In the genomic region with DNA sequence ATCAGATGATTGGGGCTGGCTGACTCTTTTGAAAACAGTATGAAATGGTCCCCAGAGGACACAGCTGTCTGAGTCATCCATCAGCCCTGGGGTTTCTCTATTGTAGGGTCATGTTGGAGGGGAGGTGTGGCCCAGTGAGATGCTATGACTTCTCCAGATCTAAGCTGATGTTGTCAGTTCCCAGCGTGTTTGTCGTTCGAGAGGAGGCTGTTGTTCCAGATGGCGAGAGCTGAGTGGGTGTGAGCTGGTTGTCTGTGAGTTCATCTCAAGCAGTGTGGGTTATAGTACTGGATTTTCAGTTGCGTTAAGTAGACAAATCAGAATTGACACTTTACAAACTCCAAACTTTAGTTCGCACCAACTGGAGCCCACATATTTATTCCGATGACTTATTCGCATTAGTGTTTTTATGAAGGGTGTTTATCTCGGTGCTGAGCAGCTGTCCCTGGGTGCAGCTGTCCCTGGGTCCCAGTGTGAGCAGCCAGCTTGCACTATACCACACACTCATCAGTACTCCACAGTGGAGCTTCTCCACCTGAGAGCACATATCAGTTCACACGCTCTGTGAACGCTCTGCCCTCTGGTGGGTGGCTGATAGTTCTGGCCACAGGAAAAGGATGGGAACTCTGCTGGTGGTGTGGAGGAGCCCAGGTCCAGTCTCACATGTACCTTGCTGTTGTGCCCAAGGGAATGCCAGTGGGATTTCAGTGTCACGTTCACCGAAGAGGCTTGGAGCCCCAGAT, we compare ENCODE assay signal across 10 mouse cellular contexts.
DNase-seq lines count a peak whose midpoint lies in the region; ATAC-seq and TF ChIP-seq lines count a peak whose summit lies in the region.
"Had no signal": no experiment of that assay in that cellular context is flagged by ENCODE, and none has a peak within 500 bp of the region (broad histone marks: within the 10 kb centered on the region; RNA-seq: fewer than 3 reads in every experiment).

No protein-coding gene starts in this region.

- H3K9me3 ChIP-seq in heart, embryonic 11.5 days (replicated peaks; ENCODE audit: control insufficient read depth, low read length) = no peaks in the 10 kb centered on the region
- H3K9me3 ChIP-seq: heart, embryonic 15.5 days; lung, embryonic 15.5 days had no signal

- peak; percentile 33 for TF ChIP-seq CTCF in left cerebral cortex, adult 2 months (IDR thresholded peaks at IDR 0.05)

- H3K4me2 ChIP-seq in heart, embryonic 11.5 days = no peak overlapping the region
- H3K4me2 ChIP-seq: heart, embryonic 15.5 days; lung, embryonic 15.5 days had no signal

- intact Hi-C loops in left cerebral cortex, adult 2 months (cut with DNase I) = no loop called here

- no peaks in the 10 kb centered on the region for H3K36me3 ChIP-seq in heart, embryonic 11.5 days (ENCODE audit: control insufficient read depth, insufficient read depth, low read length)
- H3K36me3 ChIP-seq: heart, embryonic 15.5 days; lung, embryonic 15.5 days had no signal

- peak overlapping the region; percentile 42; the same call in 1 of the 2 replicates for H3K27ac ChIP-seq in left cerebral cortex, adult 2 months
- H3K27ac ChIP-seq in heart, embryonic 11.5 days (ENCODE audit: low read depth, low read length) = no peak overlapping the region
- H3K27ac ChIP-seq: heart, embryonic 15.5 days; lung, embryonic 15.5 days had no signal

- WGBS in heart, embryonic 11.5 days (ENCODE audit: insufficient replicate concordance) = 79% methylated on average over 13 of the region's 13 CpGs

- H3K4me1 ChIP-seq in heart, embryonic 11.5 days (ENCODE audit: control insufficient read depth, insufficient read depth, low read length) = no peaks in the 10 kb centered on the region
- H3K4me1 ChIP-seq: heart, embryonic 15.5 days; lung, embryonic 15.5 days had no signal

- no peak overlapping the region for H3K4me3 ChIP-seq in left cerebral cortex, adult 2 months
- H3K4me3 ChIP-seq in heart, embryonic 11.5 days (ENCODE audit: low read depth, low read length) = no peak overlapping the region
- H3K4me3 ChIP-seq: heart, embryonic 15.5 days; lung, embryonic 15.5 days had no signal

- peak; percentile 66 to 78 for DNase-seq in frontal cortex, adult 2 months (ENCODE audit: extremely low spot score in 1 of 2, low spot score in 1 of 2)
- no peak for DNase-seq in frontal cortex, postnatal 14 days (ENCODE audit: low spot score in 2 of 2)
- peak; percentile 82 for DNase-seq in right cerebral cortex, adult 18-20 months
- DNase-seq in right cerebral cortex, postnatal 25 days = no peak
- DNase-seq in left cerebral cortex, adult 2 months (ENCODE audit: extremely low spot score in 1 of 2, low spot score in 2 of 2) = peak; percentile 51 to 54
- peak; percentile 81 for DNase-seq in telencephalon, adult 2 months (ENCODE audit: low read depth, low spot score)

- H3K9ac ChIP-seq in heart, embryonic 11.5 days (ENCODE audit: low read depth, low read length) = no peak overlapping the region
- H3K9ac ChIP-seq: heart, embryonic 15.5 days; lung, embryonic 15.5 days had no signal

- no peak for ATAC-seq in granulocyte monocyte progenitor cell, adult 5-6 weeks (replicated peaks; ENCODE audit: poor library complexity, severe bottlenecking)
- no peak for ATAC-seq in heart, embryonic 11.5 days (replicated peaks; ENCODE audit: insufficient number of reproducible peaks, low FRiP score, low TSS enrichment)

- no peaks in the 10 kb centered on the region for H3K27me3 ChIP-seq in heart, embryonic 11.5 days (ENCODE audit: control insufficient read depth, insufficient read depth, low read length)
- H3K27me3 ChIP-seq: heart, embryonic 15.5 days; lung, embryonic 15.5 days had no signal

Comparison
In these comparisons a context has a peak if more than half of its experiments do, and no peak if none do; other contexts are left out.
1. DNase-seq: peak in frontal cortex, adult 2 months (2 of 2), right cerebral cortex, adult 18-20 months (single experiment), left cerebral cortex, adult 2 months (2 of 2) and telencephalon, adult 2 months (single experiment); none in frontal cortex, postnatal 14 days (0 of 2) and right cerebral cortex, postnatal 25 days (single experiment).